Mouse (Mus musculus) cerebellum, adult 18-20 months (tissue): ENCODE data around the gene Gm20869.
"Not testable (repeated sequence)": the region's sequence is repeated elsewhere in the genome, so short reads cannot be mapped to it uniquely, and the experiment has no call there.

Experiments used
- DNase-seq, 2 experiments: peaks; one replicate each; pipeline ENCODE4 v3.0.0; 2021

Gm20869 gene

GRCm38 (mm10) chrY:71469149-71469548 lies at the start of gene Gm20869:
Gene Gm20869, plus strand, starts transcription at chrY:71469449.
- not testable (repeated sequence) for DNase-seq
